Mouse (Mus musculus) adipocyte (in vitro differentiated cells): ENCODE results near the gene Pi4k2a.
A peak's percentile ranks its signal among the peaks of the same experiment; 100 is the strongest.

ENCODE experiments used
- DNase-seq: peaks from one replicate; pipeline ENCODE4 v3.0.0-alpha.2; 2016; ENCODE audit warnings: low spot score

The Pi4k2a gene

GRCm38 (mm10) chr19:42164188-42164587 is 73.9 kb downstream of the Pi4k2a start:
- DNase-seq = no peak

GRCm38 (mm10) chr19:42166130-42166529 is 75.9 kb downstream of the Pi4k2a start:
- DNase-seq = peak; percentile 96

GRCm38 (mm10) chr19:42166766-42167165 is 76.5 kb downstream of the Pi4k2a start:
- peak; percentile 85 for DNase-seq

- DNase-seq = no peak
These were observed 77.2 kb downstream of the Pi4k2a start for GRCm38 (mm10) chr19:42167489-42167888.

GRCm38 (mm10) chr19:42169322-42169975 is 79.2 kb downstream of the Pi4k2a start:
- no peak for DNase-seq

GRCm38 (mm10) chr19:42170025-42170969 is 80.0 kb downstream of the Pi4k2a start:
- DNase-seq = peak; percentile 91
